Mouse (Mus musculus): ENCODE measurements around the gene Gpr157. TPM values are rescaled to one million over a fixed set of nuclear protein-coding genes. Genes with fewer than 3 reads are reported as not detected.

Gene Gpr157
- polyA plus RNA-seq, 1 experiment from 2014 or later = 2.1 TPM

DNA sequence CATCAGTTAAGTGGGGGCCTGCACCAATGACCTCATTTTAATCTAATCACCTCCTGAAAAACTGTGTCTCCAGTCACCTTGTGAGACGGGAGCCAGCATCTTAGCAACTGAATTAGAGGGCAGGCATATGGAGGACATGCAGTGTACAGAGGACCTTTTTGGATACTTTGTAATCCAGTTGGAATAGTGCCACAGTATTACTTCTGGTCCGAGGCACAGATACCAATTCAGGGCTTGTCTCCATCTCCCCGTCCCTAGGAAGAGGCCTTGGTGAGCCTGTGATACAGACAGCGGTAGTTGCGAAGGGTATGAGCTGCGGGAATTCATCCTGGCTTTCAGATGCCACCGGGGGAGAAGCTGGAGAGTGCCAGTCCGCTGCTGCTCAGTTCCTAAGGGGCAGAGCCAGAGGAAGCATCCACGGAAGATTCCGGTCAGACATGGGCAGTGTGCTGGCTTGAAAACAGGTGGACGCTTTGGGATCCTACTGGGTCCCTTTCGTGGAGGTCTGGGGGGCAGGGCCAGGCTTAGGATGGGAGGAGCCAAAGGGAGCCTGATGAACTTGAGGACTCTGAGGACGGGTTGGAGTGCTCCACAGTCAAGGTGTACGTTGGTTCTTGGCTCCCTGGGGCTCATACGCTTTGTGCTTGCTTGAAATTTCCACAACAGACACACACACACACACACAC lies 14.6 kb upstream of the Gpr157 start:
- no peaks in the 10 kb centered on the region for H3K36me3 ChIP-seq
- H3K9me3 ChIP-seq (replicated peaks) = no peaks in the 10 kb centered on the region; the same call in 1 of the 2 replicates
- no peak for ATAC-seq (ENCODE audit: insufficient number of reproducible peaks, low FRiP score)
- peaks cover 23% of the 10 kb centered on the region for H3K4me1 ChIP-seq (replicated peaks)
- no peak overlapping the region for H3K4me2 ChIP-seq
- no peak overlapping the region for H3K27ac ChIP-seq (ENCODE audit: poor library complexity, severe bottlenecking)
- H3K4me3 ChIP-seq = no peak overlapping the region
- no peak overlapping the region for H3K9ac ChIP-seq
- no peaks in the 10 kb centered on the region for H3K27me3 ChIP-seq (replicated peaks)
- 53% methylated on average over 15 of the region's 15 CpGs for WGBS

- ATAC-seq (ENCODE audit: insufficient number of reproducible peaks, low FRiP score) = no peak
- Histone ChIP-seq H3K27me3 (replicated peaks) (no peaks in the 10 kb centered on the region), H3K4me2 (no peak overlapping the region), H3K36me3 (no peaks in the 10 kb centered on the region), H3K9ac (no peak overlapping the region), H3K4me3 (no peak overlapping the region), H3K9me3 (replicated peaks) (no peaks in the 10 kb centered on the region; the same call in 1 of the 2 replicates), H3K4me1 (replicated peaks) (peaks cover 23% of the 10 kb centered on the region), H3K27ac (ENCODE audit: poor library complexity, severe bottlenecking) (no peak overlapping the region)
- WGBS = 20% methylated on average over 8 of the region's 8 CpGs
Observed at GRCm38 (mm10) chr4:150073102-150073473, 14.1 kb upstream of the Gpr157 start.

DNA sequence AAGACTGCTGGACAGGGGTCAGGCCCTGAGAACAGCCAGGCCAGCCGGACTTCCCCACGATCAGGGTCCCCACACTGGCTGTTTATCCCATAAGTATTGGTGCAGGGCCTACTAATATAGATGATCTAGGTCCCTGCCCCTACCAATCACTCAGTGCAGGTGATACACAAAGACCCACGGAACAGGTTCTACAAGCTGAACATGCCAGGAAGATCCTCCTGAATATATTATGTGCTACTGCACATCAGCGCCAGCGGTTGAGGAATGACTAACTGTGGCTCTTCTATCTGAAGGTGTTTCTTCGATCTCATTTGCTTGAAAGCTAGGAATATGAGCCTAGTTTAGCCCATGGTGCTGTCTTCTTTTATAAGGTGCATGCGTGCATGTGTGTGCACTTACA lies 11.8 kb upstream of the Gpr157 start:
- no peak overlapping the region for H3K9ac ChIP-seq
- H3K27ac ChIP-seq (ENCODE audit: poor library complexity, severe bottlenecking) = no peak overlapping the region
- no peak overlapping the region for H3K4me3 ChIP-seq
- no peak overlapping the region for H3K4me2 ChIP-seq
- ATAC-seq (ENCODE audit: insufficient number of reproducible peaks, low FRiP score) = no peak
- no peaks in the 10 kb centered on the region for H3K36me3 ChIP-seq
- H3K4me1 ChIP-seq (replicated peaks) = peaks cover 31% of the 10 kb centered on the region
- H3K9me3 ChIP-seq (replicated peaks) = no peaks in the 10 kb centered on the region; the same call in 1 of the 2 replicates
- WGBS = 83% methylated on average over 7 of the region's 7 CpGs
- H3K27me3 ChIP-seq (replicated peaks) = no peaks in the 10 kb centered on the region

DNA sequence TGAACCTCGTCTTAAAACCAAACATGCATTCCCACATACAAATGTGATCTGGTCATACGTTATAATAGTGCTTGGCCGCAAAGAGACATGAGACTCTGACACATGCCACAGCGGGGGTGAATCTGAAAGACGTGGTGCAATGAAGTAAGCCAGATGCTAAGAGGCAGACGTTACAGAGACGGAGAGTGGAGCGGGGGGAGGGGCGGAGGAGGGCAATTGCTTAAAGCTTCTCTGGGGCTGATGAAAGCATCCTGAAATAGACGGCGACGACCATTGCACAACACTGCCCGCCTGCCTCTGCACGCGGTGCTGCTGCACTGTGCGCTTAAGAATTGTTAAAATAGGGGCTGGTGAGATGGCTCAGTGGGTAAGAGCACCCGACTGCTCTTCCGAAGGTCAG lies 11.0 kb upstream of the Gpr157 start:
- Histone ChIP-seq H3K27ac (ENCODE audit: poor library complexity, severe bottlenecking) (no peak overlapping the region), H3K4me3 (no peak overlapping the region), H3K9me3 (replicated peaks) (no peaks in the 10 kb centered on the region; the same call in 1 of the 2 replicates), H3K27me3 (replicated peaks) (no peaks in the 10 kb centered on the region), H3K36me3 (no peaks in the 10 kb centered on the region), H3K4me1 (replicated peaks) (peaks cover 28% of the 10 kb centered on the region), H3K9ac (no peak overlapping the region), H3K4me2 (peak overlapping the region; percentile 25; the same call in 1 of the 2 replicates)
- no peak for ATAC-seq (ENCODE audit: insufficient number of reproducible peaks, low FRiP score)
- WGBS = 25% methylated on average over 18 of the region's 18 CpGs

- 65% methylated on average over 2 of the region's 2 CpGs for WGBS
- Histone ChIP-seq H3K4me2 (no peak overlapping the region), H3K4me3 (no peak overlapping the region), H3K27me3 (replicated peaks) (no peaks in the 10 kb centered on the region), H3K27ac (ENCODE audit: poor library complexity, severe bottlenecking) (no peak overlapping the region), H3K9me3 (replicated peaks) (no peaks in the 10 kb centered on the region; the same call in 1 of the 2 replicates), H3K4me1 (replicated peaks) (peaks cover 25% of the 10 kb centered on the region), H3K36me3 (no peaks in the 10 kb centered on the region), H3K9ac (no peak overlapping the region)
- no peak for ATAC-seq (ENCODE audit: insufficient number of reproducible peaks, low FRiP score)
Observed at GRCm38 (mm10) chr4:150078646-150079045, 8.5 kb upstream of the Gpr157 start.

GRCm38 (mm10) chr4:150079244-150079643 lies 7.9 kb upstream of the Gpr157 start:
- Histone ChIP-seq H3K36me3 (no peaks in the 10 kb centered on the region), H3K27me3 (replicated peaks) (no peaks in the 10 kb centered on the region), H3K9ac (no peak overlapping the region), H3K9me3 (replicated peaks) (peaks cover 4% of the 10 kb centered on the region; the same call in 1 of the 2 replicates), H3K4me3 (no peak overlapping the region), H3K4me1 (replicated peaks) (peaks cover 25% of the 10 kb centered on the region), H3K27ac (ENCODE audit: poor library complexity, severe bottlenecking) (no peak overlapping the region), H3K4me2 (no peak overlapping the region)
- no peak for ATAC-seq (ENCODE audit: insufficient number of reproducible peaks, low FRiP score)
- WGBS = 32% methylated on average over 7 of the region's 7 CpGs

DNA sequence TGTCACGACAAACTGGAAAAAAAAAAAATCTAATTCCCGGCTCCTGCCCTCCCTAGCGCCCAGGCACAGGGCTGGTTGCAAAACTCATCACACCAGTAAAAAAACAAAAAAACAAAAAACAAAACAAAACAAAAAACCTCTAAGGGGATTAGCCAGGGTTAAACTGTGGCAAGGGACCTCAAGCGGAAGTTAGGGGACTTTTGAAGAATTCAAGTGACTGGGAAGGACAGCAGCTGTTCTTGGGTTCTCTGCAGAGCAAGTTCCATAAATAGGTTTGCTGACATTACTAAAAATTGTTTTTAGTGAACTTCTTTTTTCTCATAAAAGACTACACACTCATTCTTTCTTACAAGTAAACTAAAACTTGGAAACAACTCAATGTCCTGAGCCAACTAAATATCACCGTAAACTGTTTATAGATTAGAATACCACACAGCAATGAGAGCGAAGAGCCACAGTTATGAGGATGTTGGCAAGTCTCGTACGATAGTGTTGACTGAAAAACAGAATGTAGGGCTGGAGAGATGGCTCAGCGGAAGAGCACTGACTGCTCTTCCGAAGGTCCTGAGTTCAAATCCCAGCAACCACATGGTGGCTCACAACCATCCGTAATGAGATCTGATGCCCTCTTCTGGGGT lies 6.7 kb upstream of the Gpr157 start:
- no peak overlapping the region for H3K4me3 ChIP-seq
- WGBS = 83% methylated on average over 11 of the region's 11 CpGs
- H3K36me3 ChIP-seq = no peaks in the 10 kb centered on the region
- H3K4me2 ChIP-seq = no peak overlapping the region
- H3K9ac ChIP-seq = no peak overlapping the region
- peaks cover 5% of the 10 kb centered on the region; the same call in 1 of the 2 replicates for H3K9me3 ChIP-seq (replicated peaks)
- H3K27me3 ChIP-seq (replicated peaks) = no peaks in the 10 kb centered on the region
- H3K27ac ChIP-seq (ENCODE audit: poor library complexity, severe bottlenecking) = no peak overlapping the region
- no peak for ATAC-seq (ENCODE audit: insufficient number of reproducible peaks, low FRiP score)
- peaks cover 25% of the 10 kb centered on the region for H3K4me1 ChIP-seq (replicated peaks)

- Histone ChIP-seq H3K36me3 (no peaks in the 10 kb centered on the region), H3K27ac (ENCODE audit: poor library complexity, severe bottlenecking) (no peak overlapping the region), H3K4me2 (no peak overlapping the region), H3K4me3 (no peak overlapping the region), H3K9ac (no peak overlapping the region), H3K9me3 (replicated peaks) (peaks cover 6% of the 10 kb centered on the region; the same call in 1 of the 2 replicates), H3K4me1 (replicated peaks) (peaks cover 30% of the 10 kb centered on the region), H3K27me3 (replicated peaks) (peaks cover 6% of the 10 kb centered on the region; the same call in 1 of the 2 replicates)
- 70% methylated on average over 4 of the region's 4 CpGs for WGBS
- ATAC-seq (ENCODE audit: insufficient number of reproducible peaks, low FRiP score) = no peak
Observed at GRCm38 (mm10) chr4:150085366-150085765, 1.8 kb upstream of the Gpr157 start.

DNA sequence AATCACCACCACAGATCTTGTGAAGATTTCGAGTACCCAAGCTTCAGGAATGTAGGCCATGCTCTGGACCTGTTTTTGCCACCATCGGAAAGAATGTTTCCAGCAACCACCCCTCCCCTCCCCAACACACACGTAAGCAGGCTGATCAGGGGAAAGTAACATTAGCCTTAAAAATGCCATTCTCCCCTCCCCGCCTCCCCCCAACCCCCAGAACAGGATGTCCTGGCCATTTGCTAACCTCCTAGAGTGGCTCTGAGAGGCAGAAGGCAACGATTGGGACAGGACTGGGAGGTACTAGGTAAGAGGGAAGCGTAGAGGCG lies 364 bp upstream of the Gpr157 start:
- peaks cover 6% of the 10 kb centered on the region; the same call in 1 of the 2 replicates for H3K9me3 ChIP-seq (replicated peaks)
- ATAC-seq (ENCODE audit: insufficient number of reproducible peaks, low FRiP score) = no peak
- H3K9ac ChIP-seq = peak overlapping the region; percentile 60
- H3K27me3 ChIP-seq (replicated peaks) = peaks cover 6% of the 10 kb centered on the region
- H3K4me1 ChIP-seq (replicated peaks) = peaks cover 34% of the 10 kb centered on the region
- H3K27ac ChIP-seq (ENCODE audit: poor library complexity, severe bottlenecking) = peak overlapping the region; percentile 61; the same call in 1 of the 2 replicates
- peak overlapping the region; percentile 97 for H3K4me2 ChIP-seq
- WGBS = 4% methylated on average over 7 of the region's 7 CpGs
- no peaks in the 10 kb centered on the region for H3K36me3 ChIP-seq
- H3K4me3 ChIP-seq = peak overlapping the region; percentile 67

GRCm38 (mm10) chr4:150087890-150088530 lies 845 bp downstream of the Gpr157 start:
- Histone ChIP-seq H3K9ac (peak overlapping the region; percentile 82), H3K27me3 (replicated peaks) (peaks cover 6% of the 10 kb centered on the region), H3K36me3 (no peaks in the 10 kb centered on the region), H3K4me3 (peak overlapping the region; percentile 67), H3K27ac (ENCODE audit: poor library complexity, severe bottlenecking) (peak overlapping the region; percentile 69), H3K4me1 (replicated peaks) (peaks cover 40% of the 10 kb centered on the region), H3K9me3 (replicated peaks) (peaks cover 6% of the 10 kb centered on the region; the same call in 1 of the 2 replicates), H3K4me2 (peak overlapping the region; percentile 97)
- no peak for ATAC-seq (ENCODE audit: insufficient number of reproducible peaks, low FRiP score)
- 15% methylated on average over 29 of the region's 29 CpGs for WGBS

DNA sequence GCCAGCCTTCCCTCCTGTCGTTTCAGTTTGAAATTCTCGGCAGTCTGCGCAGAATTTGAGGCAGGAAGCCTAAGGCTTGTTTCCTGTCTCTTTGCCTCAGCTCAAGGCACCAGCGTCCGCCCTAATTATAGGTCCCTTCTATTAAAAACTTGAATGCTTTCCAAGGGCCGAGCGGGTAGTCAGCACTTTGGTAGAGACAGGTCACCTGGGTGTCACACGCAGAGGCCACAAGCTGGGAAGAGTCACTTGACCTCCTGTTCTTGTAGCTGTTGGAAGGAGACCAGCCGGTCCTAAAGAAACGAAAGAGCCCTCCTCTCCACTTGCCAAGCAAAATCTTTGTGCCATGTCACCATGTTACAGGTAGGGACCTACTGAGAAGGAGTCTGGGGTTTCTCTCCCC lies 2.0 kb downstream of the Gpr157 start:
- Histone ChIP-seq H3K4me3 (no peak overlapping the region), H3K27me3 (replicated peaks) (peaks cover 9% of the 10 kb centered on the region), H3K4me1 (replicated peaks) (peaks cover 46% of the 10 kb centered on the region), H3K9ac (no peak overlapping the region), H3K27ac (ENCODE audit: poor library complexity, severe bottlenecking) (peak overlapping the region; percentile 33; the same call in 1 of the 2 replicates), H3K36me3 (no peaks in the 10 kb centered on the region), H3K4me2 (peak overlapping the region; percentile 97), H3K9me3 (replicated peaks) (peaks cover 2% of the 10 kb centered on the region; the same call in 1 of the 2 replicates)
- ATAC-seq (ENCODE audit: insufficient number of reproducible peaks, low FRiP score) = no peak
- WGBS = 50% methylated on average over 10 of the region's 10 CpGs

All from heart, embryonic 12.5 days (tissue).